Mouse (Mus musculus): Measurements from ENCODE around the gene Mat2a.

GRCm38 (mm10) chr6:72484887-72485286, 45.5 kb upstream of the Mat2a start:
- TF ChIP-seq CTCF (IDR thresholded peaks at IDR 0.05; ENCODE audit: low read depth) (no peak), EP300 (IDR thresholded peaks at IDR 0.05; ENCODE audit: low read depth) (no peak)

All from liver, embryonic 14.5 days (tissue).